Mouse (Mus musculus) lung, embryonic 14.5 days (tissue): ENCODE data around the gene Dtx2. TPM values are rescaled to one million over a fixed set of nuclear protein-coding genes. Genes with fewer than 3 reads are reported as not detected.

Source experiments
- ATAC-seq: fragments of 200-750 bp; cut with Nextera tagmentation; 2 replicates; pipeline ENCODE4 v1.8.0; 2017; ENCODE audit warnings: mild to moderate bottlenecking, moderate TSS enrichment, moderate library complexity; ENCODE audit not compliant: insufficient read depth
- DNase-seq: peaks from one replicate; pipeline ENCODE4 v3.0.0-alpha.2; 2015
- H3K27ac ChIP-seq: fragments of 300-500 bp; sonication (generic); 2 replicates; pipeline ENCODE4 v1.5.1; 2014; ENCODE audit warnings: low read depth, mild to moderate bottlenecking, moderate library complexity
- H3K27me3 ChIP-seq: fragments of 300-500 bp; sonication (generic); 2 replicates; pipeline ENCODE4 v1.6.1; 2014; ENCODE audit warnings: low read length, control low read depth; ENCODE audit not compliant: insufficient read depth
- H3K36me3 ChIP-seq: fragments of 300-500 bp; sonication (generic); 2 replicates; pipeline ENCODE4 v1.6.1; 2014; ENCODE audit warnings: control low read depth; ENCODE audit not compliant: insufficient read depth
- H3K4me1 ChIP-seq: fragments of 300-500 bp; sonication (generic); 2 replicates; pipeline ENCODE4 v1.6.1; 2014; ENCODE audit warnings: antibody characterized with exemption, control low read depth; ENCODE audit not compliant: insufficient read depth
- H3K4me2 ChIP-seq: fragments of 300-500 bp; sonication (generic); 2 replicates; pipeline ENCODE4 v1.6.1; 2014; ENCODE audit warnings: mild to moderate bottlenecking
- H3K4me3 ChIP-seq: fragments of 300-500 bp; sonication (generic); 2 replicates; pipeline ENCODE4 v1.5.1; 2014; ENCODE audit warnings: low read depth, low read length
- H3K9ac ChIP-seq: fragments of 300-500 bp; sonication (generic); 2 replicates; pipeline ENCODE4 v1.6.1; 2014
- H3K9me3 ChIP-seq: fragments of 300-500 bp; sonication (generic); 2 replicates; pipeline ENCODE4 v1.6.1; 2016; ENCODE audit warnings: low read depth, low read length, control low read depth
- CTCF ChIP-seq: IDR thresholded peaks from 2 replicates; pipeline ENCODE4 v1.5.1; 2016; ENCODE audit warnings: antibody characterized with exemption, low read depth
- WGBS: fragments of 180-500 bp; shearing (Covaris S2); extraction: QIAGEN DNeasy Blood & Tissue Kit; methylation state at CpG from one replicate; pipeline ENCODE4 v1.1.7; 2014; 5-methylcytosine and 5-hydroxymethylcytosine counted together
- polyA plus RNA-seq: library from polyadenylated mRNA; unstranded; fragments of >200 nt; fragmentation: Nextera tagmentation; extraction: Ambion mirVana; gene quantifications from 2 replicates; pipeline ENCODE4 v1.2.1, GENCODE M21; 2014

The Dtx2 gene
- polyA plus RNA-seq, 1 experiment from 2014 or later = 24.4 TPM

DNA sequence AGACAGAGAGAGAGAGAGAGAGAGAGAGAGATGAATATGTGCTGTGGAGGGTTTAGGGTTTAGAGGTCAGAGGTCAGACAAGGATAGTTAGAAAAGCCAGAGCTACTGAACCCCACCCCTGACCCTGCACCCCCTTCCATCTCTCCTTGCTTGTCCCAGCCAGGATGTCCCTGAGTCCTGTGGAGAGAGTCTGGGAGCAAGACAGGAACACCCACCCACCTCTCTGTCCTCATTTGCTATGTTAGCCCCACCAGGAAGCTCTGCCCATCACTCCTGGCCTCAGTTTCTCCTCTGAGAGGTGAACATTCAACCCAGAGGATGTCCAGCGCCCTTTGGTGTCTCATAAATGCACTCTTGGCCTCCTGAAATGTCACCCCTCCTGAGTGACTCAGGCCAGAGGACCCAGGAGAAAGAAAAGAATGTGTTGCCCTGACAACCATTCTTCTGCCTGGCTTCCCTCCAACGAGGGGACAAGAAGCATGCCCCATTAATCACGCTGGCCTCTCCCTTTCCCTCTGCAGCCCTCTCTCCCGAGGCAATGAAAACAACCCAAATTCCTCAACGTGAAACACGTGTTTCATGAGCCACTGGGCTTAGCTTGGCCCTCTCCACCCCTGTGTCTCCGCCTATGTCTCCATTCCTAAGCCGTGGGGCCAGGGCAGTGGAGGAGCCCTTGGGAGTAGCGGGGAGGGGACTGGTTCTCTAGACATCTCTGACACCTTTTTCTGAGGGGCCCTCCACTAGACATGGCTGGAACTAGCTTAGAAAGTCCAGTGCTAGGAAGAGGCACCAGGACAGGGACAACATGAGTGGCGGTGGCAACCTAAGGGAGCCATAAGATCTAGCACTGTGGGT is 56.9 kb downstream of the Dtx2 start:
- WGBS = 8% methylated on average over 10 of the region's 10 CpGs
- TF ChIP-seq CTCF = no peak
- peak; percentile 93 for DNase-seq
- peak overlapping the region; percentile 90 for H3K27ac ChIP-seq
- H3K4me2 ChIP-seq = 0 out of 2 replicates have a peak overlapping the region, but pooled peaks have one; percentile 30
- peak; percentile 90 for ATAC-seq
- H3K9me3 ChIP-seq = no peaks in the 10 kb centered on the region
- no peaks in the 10 kb centered on the region for H3K27me3 ChIP-seq
- H3K4me3 ChIP-seq = no peak overlapping the region
- no peaks in the 10 kb centered on the region for H3K36me3 ChIP-seq
- H3K4me1 ChIP-seq = peaks cover 10% of the 10 kb centered on the region
- H3K9ac ChIP-seq = no peak overlapping the region

DNA sequence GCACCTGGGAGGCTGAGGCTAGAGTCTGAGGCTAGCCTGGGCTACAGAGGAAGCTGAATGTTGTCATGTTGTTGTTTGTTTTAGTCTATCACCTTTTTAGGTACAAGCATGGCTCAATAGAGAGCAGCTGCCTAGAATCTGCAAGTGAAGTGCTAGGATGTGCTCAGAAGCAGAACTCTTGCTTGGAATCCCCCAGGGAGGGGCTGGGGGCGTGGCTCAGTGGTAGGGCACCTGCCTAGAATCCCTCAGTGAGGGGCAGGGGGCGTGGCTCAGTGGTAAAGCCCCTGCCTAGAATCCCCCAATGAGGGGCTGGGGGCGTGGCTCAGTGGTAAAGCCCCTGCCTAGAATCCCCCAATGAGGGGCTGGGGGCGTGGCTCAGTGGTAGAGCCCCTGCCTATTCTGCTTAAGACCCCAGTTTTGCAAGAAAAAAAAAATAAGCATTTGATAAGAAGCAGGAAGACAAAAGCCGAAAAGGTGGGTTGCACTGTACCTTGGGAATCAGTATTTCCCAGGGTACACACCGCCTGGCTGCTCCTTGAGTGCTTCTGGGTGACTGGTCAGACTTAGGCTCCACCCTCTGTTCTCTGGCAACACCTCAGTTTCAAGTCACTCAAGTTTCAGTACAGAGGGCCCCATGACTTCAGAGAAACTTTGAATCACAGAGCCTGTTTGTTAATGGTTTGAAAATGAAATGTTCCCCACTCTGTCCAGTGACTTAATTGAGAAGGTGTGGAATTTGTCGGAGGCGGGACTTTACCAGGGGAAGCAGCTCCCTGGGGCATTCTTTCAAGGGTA is 58.5 kb downstream of the Dtx2 start:
- H3K27ac ChIP-seq = no peak overlapping the region

DNA sequence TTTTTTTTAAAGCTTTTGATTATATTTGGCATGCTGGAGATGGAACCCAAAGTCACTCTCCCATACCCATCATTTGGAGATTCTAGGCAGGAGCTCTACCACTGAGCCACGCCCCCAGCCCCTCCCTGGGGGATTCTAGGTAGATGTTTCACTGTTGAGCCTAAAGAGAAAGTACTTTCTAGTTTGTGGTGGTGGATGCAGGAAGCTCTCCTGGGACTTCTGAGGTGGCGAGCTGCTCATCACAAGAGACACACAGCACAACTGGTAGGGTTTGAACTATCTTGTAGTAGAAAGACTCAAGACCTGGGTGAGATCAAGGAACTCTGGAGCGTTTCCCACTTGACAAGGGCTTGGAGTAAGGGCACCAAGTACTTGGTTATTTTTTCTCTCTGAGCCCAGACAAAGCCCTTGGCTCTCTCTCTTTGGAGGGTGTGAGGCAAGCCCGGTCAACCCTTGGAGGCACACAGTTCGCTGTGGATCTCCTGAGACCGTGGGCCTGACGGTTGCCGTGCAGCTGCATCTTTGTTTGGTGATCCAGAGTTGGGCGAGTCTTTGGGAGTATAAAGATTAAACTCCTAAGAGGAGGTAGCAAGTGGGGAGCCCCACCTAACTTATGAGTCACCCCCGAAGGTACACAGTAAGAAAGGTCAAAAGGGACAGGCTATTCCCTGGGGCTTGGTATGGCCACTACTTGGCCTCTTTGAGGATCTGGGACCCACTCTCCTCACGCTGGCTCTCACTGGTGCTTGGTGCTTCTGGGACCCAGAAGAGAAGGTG is 59.9 kb downstream of the Dtx2 start, which contains the start of gene Upk3bl:
Gene Upk3bl, plus strand, starts transcription at position 192 of the 777 bp plus-strand sequence.
- H3K27ac ChIP-seq = no peak within 1 kb of the TSS
- no peak within 1 kb of the TSS for H3K4me3 ChIP-seq
- TF ChIP-seq CTCF = no peak
- no peaks in the 10 kb centered on the region for H3K9me3 ChIP-seq
- peaks cover 14% of the 10 kb centered on the region for H3K4me1 ChIP-seq
- 85% methylated on average over 11 of the region's 11 CpGs for WGBS
- H3K9ac ChIP-seq = no peak within 1 kb of the TSS
- ATAC-seq (no peak), DNase-seq (no peak)
- no peak within 1 kb of the TSS for H3K4me2 ChIP-seq
- no peaks in the 10 kb centered on the region for H3K27me3 ChIP-seq
- H3K36me3 ChIP-seq = no peaks in the 10 kb centered on the region

More for the DNA sequence above, 58.5 kb downstream of the Dtx2 start:
- no peaks in the 10 kb centered on the region for H3K9me3 ChIP-seq
- no peak overlapping the region for H3K4me2 ChIP-seq
- no peak for DNase-seq
- WGBS = 78% methylated on average over 8 of the region's 8 CpGs
- no peak for ATAC-seq
- H3K36me3 ChIP-seq = no peaks in the 10 kb centered on the region
- no peaks in the 10 kb centered on the region for H3K27me3 ChIP-seq
- TF ChIP-seq CTCF = no peak
- no peak overlapping the region for H3K9ac ChIP-seq
- no peak overlapping the region for H3K4me3 ChIP-seq
- H3K4me1 ChIP-seq = peaks cover 14% of the 10 kb centered on the region

DNA sequence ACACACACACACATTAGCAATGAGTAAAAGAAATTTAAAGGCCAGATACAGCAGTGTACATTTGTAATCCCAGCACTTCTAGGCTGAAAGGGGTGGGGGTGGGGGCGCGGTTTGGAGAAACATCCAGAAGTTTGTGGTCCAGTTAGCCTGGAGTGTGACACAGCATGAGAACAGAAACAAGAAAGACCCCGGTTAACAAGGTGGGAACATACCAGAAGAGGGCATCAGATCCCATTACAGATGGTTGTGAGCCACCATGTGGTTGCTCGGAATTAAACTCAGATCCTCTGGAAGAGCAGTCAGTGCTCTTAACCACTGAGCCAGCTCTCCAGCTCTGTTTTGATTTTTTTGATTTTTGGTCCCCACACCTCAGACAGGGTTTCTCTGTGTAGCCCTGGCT is 61.5 kb downstream of the Dtx2 start:
- ATAC-seq (no peak), DNase-seq (no peak)
- WGBS = 40% methylated on average over 4 of the region's 4 CpGs
- Histone ChIP-seq H3K27me3 (no peaks in the 10 kb centered on the region), H3K9ac (no peak overlapping the region), H3K27ac (no peak overlapping the region), H3K9me3 (no peaks in the 10 kb centered on the region), H3K4me1 (peaks cover 14% of the 10 kb centered on the region), H3K36me3 (no peaks in the 10 kb centered on the region), H3K4me2 (no peak overlapping the region), H3K4me3 (no peak overlapping the region)
- no peak for TF ChIP-seq CTCF

DNA sequence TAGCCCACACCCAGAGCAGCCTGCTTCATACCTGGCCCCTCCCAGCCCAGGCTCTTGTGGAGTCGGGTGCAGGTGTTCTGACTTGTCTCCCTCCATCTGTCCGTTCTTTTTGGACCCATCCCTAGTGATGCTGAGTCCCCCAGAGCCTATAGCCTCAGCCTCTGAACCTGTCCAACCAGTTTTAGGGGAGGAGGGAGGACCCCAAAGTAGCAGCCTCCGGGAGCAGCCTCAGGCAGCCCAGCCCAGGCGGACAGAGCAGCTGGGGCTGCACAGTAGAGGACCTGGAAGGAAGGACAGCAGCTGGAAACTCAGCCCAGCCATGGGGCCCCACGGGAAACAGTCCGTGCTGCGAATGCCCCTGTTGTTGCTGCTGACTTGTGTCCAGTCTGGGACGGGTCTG is 62.5 kb downstream of the Dtx2 start:
- DNase-seq (no peak), ATAC-seq (peak; percentile 37; the same call in 1 of the 2 replicates)
- no peaks in the 10 kb centered on the region for H3K9me3 ChIP-seq
- TF ChIP-seq CTCF = no peak
- no peak overlapping the region for H3K27ac ChIP-seq
- WGBS = 12% methylated on average over 8 of the region's 8 CpGs
- no peak overlapping the region for H3K9ac ChIP-seq
- H3K4me1 ChIP-seq = peaks cover 8% of the 10 kb centered on the region
- no peaks in the 10 kb centered on the region for H3K27me3 ChIP-seq
- H3K36me3 ChIP-seq = no peaks in the 10 kb centered on the region
- no peak overlapping the region for H3K4me2 ChIP-seq
- H3K4me3 ChIP-seq = no peak overlapping the region

DNA sequence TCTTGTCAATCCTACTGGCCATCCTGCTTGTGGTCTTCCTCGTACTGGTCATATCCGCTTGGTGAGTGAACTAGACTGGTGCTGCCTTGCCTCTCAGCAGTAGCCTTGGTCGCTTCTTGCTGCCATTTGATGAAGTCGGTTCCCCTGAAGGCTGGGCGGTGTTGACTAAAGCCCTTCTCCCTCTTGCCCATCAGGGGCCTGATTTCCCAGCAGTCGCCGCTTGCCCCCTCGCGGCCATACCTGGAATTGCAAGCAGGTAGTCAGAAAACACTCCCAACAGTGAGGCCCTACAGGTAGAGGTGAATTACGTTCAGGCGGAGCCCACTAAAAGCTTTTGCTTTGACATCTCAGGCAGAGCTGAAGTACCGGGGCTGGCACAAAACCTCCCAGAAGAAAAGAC is 67.0 kb downstream of the Dtx2 start:
- Histone ChIP-seq H3K4me3 (no peak overlapping the region), H3K4me1 (peaks cover 5% of the 10 kb centered on the region; the same call in 1 of the 2 replicates), H3K36me3 (no peaks in the 10 kb centered on the region), H3K4me2 (0 out of 2 replicates have a peak overlapping the region, but pooled peaks have one; percentile 15), H3K27ac (no peak overlapping the region), H3K9me3 (no peaks in the 10 kb centered on the region), H3K27me3 (no peaks in the 10 kb centered on the region), H3K9ac (no peak overlapping the region)
- DNase-seq (peak; percentile 87), ATAC-seq (peak; percentile 27; the same call in 1 of the 2 replicates)
- peak; percentile 99 for TF ChIP-seq CTCF
- 10% methylated on average over 12 of the region's 12 CpGs for WGBS
